Comparison of ENCODE assay signal across 9 mouse cellular contexts in genomic region chr2:145784246-145784935, GRCm38 (mm10).
DNase-seq lines count a peak whose midpoint lies in the region; ATAC-seq lines count a peak whose summit lies in the region.
"Had no signal": no experiment of that assay in that cellular context is flagged by ENCODE, and none has a peak within 500 bp of the region (broad histone marks: within the 10 kb centered on the region; RNA-seq: fewer than 3 reads in every experiment).

No protein-coding gene starts in this region.

- peak; percentile 88 for DNase-seq in heart, adult 11 months
- DNase-seq in heart, postnatal 25 days (ENCODE audit: low spot score) = no peak
- peak; percentile 29 to 51 for DNase-seq in lung, adult 18-20 months
- no peak for DNase-seq in lung, postnatal 25 days (ENCODE audit: low spot score)
- DNase-seq in right cerebral cortex, postnatal 4 days = peak; percentile 9
- DNase-seq in cerebellum, adult 8-10 months = no peak
- DNase-seq: cerebellum, adult 18-20 months had no signal

- peak overlapping the region; percentile 99; the same call in 1 of the 2 replicates for H3K27ac ChIP-seq in kidney, embryonic 16.5 days (ENCODE audit: low read length)

- H3K4me2 ChIP-seq in kidney, embryonic 16.5 days (replicated peaks; ENCODE audit: low read depth, low read length) = no peak overlapping the region

- peaks cover 55% of the 10 kb centered on the region for H3K4me1 ChIP-seq in kidney, embryonic 16.5 days (ENCODE audit: insufficient read depth, low read length)

- no peak overlapping the region for H3K9ac ChIP-seq in kidney, embryonic 16.5 days (replicated peaks; ENCODE audit: low read length)

- no peaks in the 10 kb centered on the region; the same call in 1 of the 2 replicates for H3K36me3 ChIP-seq in kidney, embryonic 16.5 days (ENCODE audit: insufficient read depth, low read length)

- 51% methylated on average over 13 of the region's 13 CpGs for WGBS in kidney, embryonic 16.5 days

- intact Hi-C loops in heart, postnatal 25 days (cut with DNase I) = loop anchor here (5.0 kb wide), 1 partner anchor 42 kb away; no protein-coding TSS in a partner anchor

- no peaks in the 10 kb centered on the region for H3K27me3 ChIP-seq in kidney, embryonic 16.5 days (ENCODE audit: insufficient read depth, low read length)

- ATAC-seq in kidney, embryonic 16.5 days (ENCODE audit: low FRiP score, low TSS enrichment) = no peak
- no peak for ATAC-seq in erythroid progenitor cell, adult 5-6 weeks (replicated peaks; ENCODE audit: low FRiP score, poor library complexity, severe bottlenecking)

- H3K4me3 ChIP-seq in kidney, embryonic 16.5 days (ENCODE audit: low read length) = no peak overlapping the region

- H3K9me3 ChIP-seq in kidney, embryonic 16.5 days (ENCODE audit: low read length) = no peaks in the 10 kb centered on the region

Comparison
In these comparisons a context has a peak if more than half of its experiments do, and no peak if none do; other contexts are left out.
1. DNase-seq: peak in heart, adult 11 months (single experiment), lung, adult 18-20 months (2 of 2) and right cerebral cortex, postnatal 4 days (single experiment); none in heart, postnatal 25 days (single experiment), lung, postnatal 25 days (single experiment) and cerebellum, adult 8-10 months (single experiment).